Mouse (Mus musculus) heart, postnatal 0 days (tissue): ENCODE data around the gene Stoml1. TPM values are rescaled to one million over a fixed set of nuclear protein-coding genes. Genes with fewer than 3 reads are reported as not detected.

Experiments
- ATAC-seq: fragments of 200-750 bp; cut with Nextera tagmentation; 2 replicates; pipeline ENCODE4 v1.8.0; 2017; ENCODE audit warnings: low read depth, moderate number of reproducible peaks, moderate library complexity; ENCODE audit not compliant: insufficient read depth
- DNase-seq: peaks from one replicate; pipeline ENCODE4 v3.0.0-alpha.2; 2016; ENCODE audit warnings: low spot score
- H3K27ac ChIP-seq: fragments of 300-500 bp; sonication (generic); 2 replicates; pipeline ENCODE4 v1.5.1; 2014; ENCODE audit warnings: low read depth, mild to moderate bottlenecking
- H3K27me3 ChIP-seq: fragments of 300-500 bp; sonication (generic); 2 replicates; pipeline ENCODE4 v1.6.1; 2014; ENCODE audit warnings: low read length, mixed read lengths; ENCODE audit not compliant: control insufficient read depth, insufficient read depth
- H3K36me3 ChIP-seq: fragments of 300-500 bp; sonication (generic); replicated peaks from 2 replicates; pipeline ENCODE4 v1.6.1; 2014; ENCODE audit warnings: low read length, mixed read lengths; ENCODE audit not compliant: control insufficient read depth, insufficient read depth
- H3K4me1 ChIP-seq: fragments of 300-500 bp; sonication (generic); 2 replicates; pipeline ENCODE4 v1.6.1; 2014; ENCODE audit warnings: antibody characterized with exemption; ENCODE audit not compliant: control insufficient read depth, insufficient read depth
- H3K4me2 ChIP-seq: fragments of 300-500 bp; sonication (generic); 2 replicates; pipeline ENCODE4 v1.6.1; 2014; ENCODE audit warnings: low read depth, mild to moderate bottlenecking, low read length, moderate library complexity
- H3K4me3 ChIP-seq: fragments of 300-500 bp; sonication (generic); 2 replicates; pipeline ENCODE4 v1.5.1; 2014; ENCODE audit warnings: low read depth, low read length
- H3K9ac ChIP-seq: fragments of 300-500 bp; sonication (generic); replicated peaks from 2 replicates; pipeline ENCODE4 v1.6.1; 2014; ENCODE audit warnings: low read depth, low read length, mixed read lengths
- H3K9me3 ChIP-seq: fragments of 300-500 bp; sonication (generic); replicated peaks from 2 replicates; pipeline ENCODE4 v1.6.1; 2016; ENCODE audit warnings: low read length; ENCODE audit not compliant: control insufficient read depth
- CTCF ChIP-seq: IDR thresholded peaks from 2 replicates; pipeline ENCODE4 v1.5.1; 2016; ENCODE audit warnings: antibody characterized with exemption, control low read depth, low read depth
- EP300 ChIP-seq: IDR thresholded peaks from 2 replicates; pipeline ENCODE4 v1.6.1; 2016; ENCODE audit warnings: antibody characterized with exemption, low read depth
- WGBS: fragments of 180-500 bp; shearing (Covaris S2); extraction: QIAGEN DNeasy Blood & Tissue Kit; methylation state at CpG from one replicate; pipeline ENCODE4 v1.1.7; 2014; 5-methylcytosine and 5-hydroxymethylcytosine counted together
- polyA plus RNA-seq: library from polyadenylated mRNA; unstranded; fragments of >200 nt; fragmentation: Nextera tagmentation; extraction: Ambion mirVana; gene quantifications from 2 replicates; pipeline ENCODE4 v1.2.1, GENCODE M21; 2015
- total RNA-seq: library from RNA; depleted of rRNA; stranded (reverse); fragments of >200 nt; gene quantifications from 2 replicates; pipeline ENCODE4 v1.2.3, GENCODE M21; 2014; ENCODE audit warnings: low replicate concordance; rRNA removed

Stoml1 gene
- total RNA-seq: 16.4 and 52.8 TPM in 2 replicates
- 21.7 and 23.3 TPM in 2 replicates for polyA plus RNA-seq

DNA sequence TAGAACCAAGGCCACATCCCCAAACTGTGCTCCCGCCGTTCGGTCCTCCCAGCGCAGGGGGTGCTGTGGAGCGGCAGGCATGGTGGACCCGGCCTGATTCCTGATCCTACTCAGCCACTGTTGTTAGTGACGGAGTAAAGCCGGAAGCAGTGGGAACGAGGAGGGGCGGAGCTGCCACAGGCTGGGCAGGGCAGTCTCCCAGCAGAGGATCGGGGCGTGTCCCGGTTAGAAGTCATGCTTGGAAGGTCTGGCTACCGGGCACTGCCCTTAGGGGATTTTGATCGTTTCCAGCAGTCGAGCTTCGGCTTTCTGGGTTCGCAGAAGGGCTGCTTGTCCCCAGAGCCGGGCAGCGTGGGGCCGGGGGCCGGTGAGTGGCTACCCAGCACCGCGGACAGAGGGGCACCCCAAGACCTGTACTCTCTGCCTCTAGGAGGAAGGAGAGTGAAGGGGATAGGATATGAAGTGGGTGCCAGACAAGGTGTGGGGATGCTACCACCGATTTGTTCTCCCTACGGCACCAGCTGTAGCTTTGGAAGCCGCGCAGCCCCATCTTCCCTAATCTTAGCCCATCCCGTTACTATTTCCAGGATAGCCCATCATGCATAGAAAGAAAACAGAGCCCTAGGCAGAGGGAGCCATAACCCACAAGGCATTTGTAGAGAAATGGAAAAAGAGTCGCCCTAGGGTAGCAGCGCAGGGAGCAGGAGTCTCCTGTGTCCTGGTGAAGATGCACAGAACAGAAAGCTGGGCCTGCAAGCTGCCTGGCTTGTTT, at the start of gene Stoml1:
Gene Stoml1 (plus strand): TSS at position 132 of the 772 bp plus-strand sequence.
- 0 out of 2 replicates have a peak, but pooled peaks have one; percentile 14 for TF ChIP-seq EP300
- peak; percentile 94 for TF ChIP-seq CTCF
- H3K4me2 ChIP-seq: peak within 1 kb of the TSS; percentile 89
- peaks cover 20% of the 10 kb centered on the region for H3K36me3 ChIP-seq
- peak within 1 kb of the TSS; percentile 85 for H3K4me3 ChIP-seq
- WGBS: under 1% methylated on average over 31 of the region's 31 CpGs
- H3K27ac ChIP-seq: peak within 1 kb of the TSS; percentile 71
- DNase-seq (peak; percentile 97), ATAC-seq (peak; percentile 98)
- H3K9me3 ChIP-seq: no peaks in the 10 kb centered on the region
- no peaks in the 10 kb centered on the region for H3K27me3 ChIP-seq
- peak within 1 kb of the TSS; percentile 75 for H3K9ac ChIP-seq
- peaks cover 22% of the 10 kb centered on the region for H3K4me1 ChIP-seq

DNA sequence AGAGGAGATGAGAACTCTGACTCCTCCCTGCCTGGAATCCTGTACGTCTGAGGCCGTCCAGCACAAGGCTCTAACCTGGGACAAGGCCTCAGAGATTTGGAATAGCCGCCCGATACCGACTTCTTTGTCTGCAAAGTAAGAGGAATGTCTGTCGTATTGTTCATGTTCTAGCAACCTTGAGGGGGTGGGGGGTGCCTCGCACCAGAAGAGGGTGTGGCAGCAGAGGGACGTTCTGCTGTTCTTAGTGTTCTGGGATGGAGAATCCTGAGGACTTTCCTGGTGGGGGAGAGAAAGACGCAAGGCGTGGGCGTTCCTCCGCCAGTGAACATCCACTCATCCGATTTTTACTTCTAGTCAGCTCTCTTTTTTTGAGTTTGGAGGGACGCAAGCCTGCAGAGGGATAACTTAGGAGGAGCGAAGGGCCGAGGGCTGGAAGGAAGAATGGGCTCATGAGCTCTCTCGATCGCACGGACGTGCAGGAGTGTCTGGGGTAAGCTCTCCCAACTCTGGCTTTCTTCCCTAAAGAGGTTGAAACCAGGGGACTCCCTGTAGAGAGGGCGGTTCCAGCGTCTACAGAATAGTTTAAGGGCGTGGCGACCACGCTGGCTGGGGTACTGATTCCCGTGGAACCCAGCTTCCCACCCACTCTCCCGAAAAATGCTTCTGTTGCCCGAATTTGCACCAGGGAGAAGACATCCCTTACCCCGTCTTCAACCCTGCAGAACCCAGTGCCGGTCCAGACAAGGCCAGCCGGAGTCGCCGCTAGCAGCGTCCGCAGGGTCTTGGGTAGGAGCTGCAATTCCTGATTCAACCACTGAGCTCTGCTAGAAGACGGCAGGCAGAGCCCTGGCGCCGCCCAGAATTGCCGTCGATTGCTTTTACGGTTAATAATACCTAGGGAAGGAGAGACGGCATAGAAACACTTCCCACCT, 49.2 kb upstream of the Stoml1 start, which contains the start of the genes Islr and Islr2:
Gene Islr (minus strand): TSS at position 791 of the 932 bp plus-strand sequence.
Gene Islr2 (minus strand): TSS at position 804 of the 932 bp plus-strand sequence.
- Histone ChIP-seq H3K4me3 (peak within 1 kb of the TSS; percentile 47), H3K4me1 (peaks cover 6% of the 10 kb centered on the region; the same call in 1 of the 2 replicates), H3K27ac (no peak within 1 kb of the TSS), H3K9ac (no peak within 1 kb of the TSS), H3K36me3 (no peaks in the 10 kb centered on the region), H3K27me3 (peaks cover 53% of the 10 kb centered on the region), H3K4me2 (peak within 1 kb of the TSS; percentile 66), H3K9me3 (no peaks in the 10 kb centered on the region)
- ATAC-seq: peak; percentile 79
- TF ChIP-seq EP300 (no peak), CTCF (peak; percentile 53)
- DNase-seq: peak; percentile 50
- 4% methylated on average over 42 of the region's 42 CpGs for WGBS

DNA sequence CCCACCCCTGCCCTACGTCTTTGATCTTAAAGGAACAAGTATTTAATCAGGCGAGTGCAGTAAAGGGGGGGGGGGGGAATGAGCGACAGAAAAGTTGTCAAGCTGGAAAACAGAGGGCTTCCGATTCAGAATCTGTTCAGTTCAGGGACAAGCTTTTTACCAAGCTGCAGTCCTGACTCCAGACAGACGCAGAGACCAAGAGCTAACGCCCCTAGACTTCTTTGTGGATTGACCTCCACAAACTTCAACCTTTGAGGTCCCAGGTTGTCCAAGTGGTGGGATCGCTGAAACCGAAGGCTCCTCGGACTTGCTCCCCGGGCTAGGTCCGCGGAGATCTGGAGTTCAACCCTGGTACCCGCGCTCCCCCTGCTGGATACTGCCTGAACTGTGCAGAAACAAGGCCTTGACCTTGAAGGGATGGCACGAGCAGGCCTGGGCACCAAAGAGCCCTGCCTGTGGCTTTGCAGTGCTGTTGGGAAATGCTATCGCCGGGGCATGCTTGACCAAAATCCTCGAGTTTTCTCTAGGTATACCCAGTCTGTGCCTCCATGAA, 48.4 kb upstream of the Stoml1 start:
- peaks cover 46% of the 10 kb centered on the region for H3K27me3 ChIP-seq
- peak overlapping the region; percentile 47 for H3K4me3 ChIP-seq
- DNase-seq: peak; percentile 84
- TF ChIP-seq EP300: no peak
- peak; percentile 96 for TF ChIP-seq CTCF
- H3K4me1 ChIP-seq: no peaks in the 10 kb centered on the region
- no peak overlapping the region for H3K27ac ChIP-seq
- no peaks in the 10 kb centered on the region for H3K9me3 ChIP-seq
- 4% methylated on average over 18 of the region's 18 CpGs for WGBS
- H3K36me3 ChIP-seq: no peaks in the 10 kb centered on the region
- no peak overlapping the region for H3K9ac ChIP-seq
- peak; percentile 90 for ATAC-seq
- peak overlapping the region; percentile 66 for H3K4me2 ChIP-seq

DNA sequence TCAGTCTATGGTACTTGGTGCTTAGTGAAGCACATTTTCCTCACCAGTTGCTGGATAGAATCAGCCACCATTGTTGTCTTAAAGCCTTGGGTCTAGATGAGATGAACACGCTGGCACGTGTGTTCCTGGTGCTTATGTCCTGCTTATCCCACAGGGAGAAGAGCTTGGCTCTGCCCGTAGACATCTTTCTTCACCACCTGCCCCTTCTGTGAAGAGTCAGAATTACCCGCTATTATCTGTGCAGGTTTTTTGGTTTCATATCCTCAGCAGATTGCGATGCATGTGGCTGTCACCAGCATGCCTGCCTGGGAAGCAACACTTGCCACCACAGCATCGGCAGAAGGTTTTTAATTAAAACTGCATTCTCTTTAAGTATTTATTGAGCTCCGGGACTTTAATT, 47.0 kb upstream of the Stoml1 start:
- DNase-seq (no peak), ATAC-seq (no peak)
- no peaks in the 10 kb centered on the region for H3K9me3 ChIP-seq
- H3K4me3 ChIP-seq: no peak overlapping the region
- peaks cover 7% of the 10 kb centered on the region for H3K4me1 ChIP-seq
- H3K27me3 ChIP-seq: peaks cover 31% of the 10 kb centered on the region
- H3K36me3 ChIP-seq: no peaks in the 10 kb centered on the region
- H3K4me2 ChIP-seq: no peak overlapping the region
- WGBS: 83% methylated on average over 7 of the region's 7 CpGs
- no peak overlapping the region for H3K9ac ChIP-seq
- H3K27ac ChIP-seq: no peak overlapping the region
- TF ChIP-seq CTCF: no peak
- TF ChIP-seq EP300: no peak
